Mouse (Mus musculus): ENCODE results near the gene Cpz. TPM values are rescaled to one million over a fixed set of nuclear protein-coding genes. Genes with fewer than 3 reads are reported as not detected.

Cpz gene
- total and polyA plus RNA-seq, 2 experiments from 2014 or later, result 1.9 to 18.7 TPM

- H3K9ac ChIP-seq (replicated peaks; ENCODE audit: low read length), result no peak overlapping the region
- H3K4me2 ChIP-seq (ENCODE audit: low read depth, low read length), result no peak overlapping the region
- no peaks in the 10 kb centered on the region for H3K27me3 ChIP-seq (ENCODE audit: insufficient read depth, low read length)
- DNase-seq (ENCODE audit: low spot score), result no peak
- no peak overlapping the region for H3K4me3 ChIP-seq (ENCODE audit: low read length)
- no peaks in the 10 kb centered on the region for H3K9me3 ChIP-seq (ENCODE audit: low read length)
- no peak for ATAC-seq
- no peak for TF ChIP-seq CTCF (IDR thresholded peaks at IDR 0.05; ENCODE audit: low read depth)
- no peak overlapping the region for H3K27ac ChIP-seq
- H3K4me1 ChIP-seq (ENCODE audit: insufficient read depth, low read length), result no peaks in the 10 kb centered on the region
- H3K36me3 ChIP-seq (ENCODE audit: insufficient read depth, low read length), result no peaks in the 10 kb centered on the region
Measured at GRCm38 (mm10) chr5:35546127-35546526, 20.6 kb upstream of the Cpz start.

GRCm38 (mm10) chr5:35541059-35541790, 15.7 kb upstream of the Cpz start:
- no peak overlapping the region for H3K4me2 ChIP-seq (ENCODE audit: low read depth, low read length)
- H3K36me3 ChIP-seq (ENCODE audit: insufficient read depth, low read length), result no peaks in the 10 kb centered on the region
- ATAC-seq, result no peak
- H3K9me3 ChIP-seq (ENCODE audit: low read length), result no peaks in the 10 kb centered on the region
- 75% methylated on average over 4 of the region's 4 CpGs for WGBS
- H3K4me1 ChIP-seq (ENCODE audit: insufficient read depth, low read length), result no peaks in the 10 kb centered on the region
- no peak overlapping the region for H3K9ac ChIP-seq (replicated peaks; ENCODE audit: low read length)
- no peak for TF ChIP-seq CTCF (IDR thresholded peaks at IDR 0.05; ENCODE audit: low read depth)
- no peak for DNase-seq (ENCODE audit: low spot score)
- H3K4me3 ChIP-seq (ENCODE audit: low read length), result no peak overlapping the region
- no peak overlapping the region for H3K27ac ChIP-seq
- H3K27me3 ChIP-seq (ENCODE audit: insufficient read depth, low read length), result no peaks in the 10 kb centered on the region

- H3K27me3 ChIP-seq (ENCODE audit: insufficient read depth, low read length), result no peaks in the 10 kb centered on the region
- ATAC-seq (no peak), DNase-seq (ENCODE audit: low spot score) (no peak)
- no peak overlapping the region for H3K4me2 ChIP-seq (ENCODE audit: low read depth, low read length)
- no peak overlapping the region for H3K27ac ChIP-seq
- no peaks in the 10 kb centered on the region for H3K36me3 ChIP-seq (ENCODE audit: insufficient read depth, low read length)
- H3K4me3 ChIP-seq (ENCODE audit: low read length), result no peak overlapping the region
- WGBS, result 62% methylated on average over 5 of the region's 5 CpGs
- no peak overlapping the region for H3K9ac ChIP-seq (replicated peaks; ENCODE audit: low read length)
- no peak for TF ChIP-seq CTCF (IDR thresholded peaks at IDR 0.05; ENCODE audit: low read depth)
- H3K9me3 ChIP-seq (ENCODE audit: low read length), result no peaks in the 10 kb centered on the region
- no peaks in the 10 kb centered on the region for H3K4me1 ChIP-seq (ENCODE audit: insufficient read depth, low read length)
Measured at GRCm38 (mm10) chr5:35540555-35540954, 15.1 kb upstream of the Cpz start.

DNA sequence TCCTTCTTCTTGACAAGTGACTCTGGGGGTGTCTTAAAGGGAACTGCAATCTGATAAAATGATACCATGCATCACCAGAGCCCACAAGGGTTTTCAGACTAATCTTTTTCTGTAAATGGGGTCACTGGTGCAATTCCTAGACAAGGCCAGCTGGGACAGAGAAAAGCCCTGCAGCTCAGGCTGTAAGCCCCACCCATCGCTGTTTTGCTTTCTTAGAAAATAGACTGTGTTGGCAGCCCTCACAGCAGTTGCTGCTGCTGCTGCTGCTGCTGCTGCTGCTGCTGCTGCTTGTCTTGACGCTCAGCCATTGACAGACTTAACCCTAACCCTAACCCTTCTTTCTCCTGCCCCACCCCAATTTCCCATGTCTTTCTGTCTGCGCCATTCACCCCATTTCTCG, 14.1 kb upstream of the Cpz start:
- Histone ChIP-seq H3K27ac (no peak overlapping the region), H3K4me3 (ENCODE audit: low read length) (no peak overlapping the region), H3K4me2 (ENCODE audit: low read depth, low read length) (no peak overlapping the region), H3K36me3 (ENCODE audit: insufficient read depth, low read length) (no peaks in the 10 kb centered on the region), H3K4me1 (ENCODE audit: insufficient read depth, low read length) (no peaks in the 10 kb centered on the region), H3K9ac (replicated peaks; ENCODE audit: low read length) (no peak overlapping the region), H3K9me3 (ENCODE audit: low read length) (no peaks in the 10 kb centered on the region), H3K27me3 (ENCODE audit: insufficient read depth, low read length) (no peaks in the 10 kb centered on the region)
- 51% methylated on average over 4 of the region's 4 CpGs for WGBS
- DNase-seq (ENCODE audit: low spot score), result no peak
- ATAC-seq, result no peak
- TF ChIP-seq CTCF (IDR thresholded peaks at IDR 0.05; ENCODE audit: low read depth), result no peak

DNA sequence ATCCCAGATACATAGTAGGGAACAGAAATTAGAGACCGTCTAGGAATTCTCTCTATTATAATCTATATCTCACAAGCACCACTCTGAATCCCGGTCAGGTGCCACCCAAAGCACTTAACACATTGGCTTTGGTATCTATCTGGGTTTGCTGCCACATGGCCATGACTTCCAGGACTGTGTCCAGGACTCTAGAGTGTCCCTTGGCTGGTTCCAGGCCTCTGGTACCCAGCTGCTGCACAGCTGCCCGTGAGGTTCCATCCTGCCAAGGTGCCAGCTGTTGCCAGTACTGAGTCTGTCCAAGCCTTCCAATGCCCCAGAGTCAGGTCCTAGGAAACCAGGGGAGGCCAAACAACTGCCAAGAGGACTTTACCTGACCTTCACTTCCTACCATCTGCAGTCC, 12.5 kb upstream of the Cpz start:
- 81% methylated on average over 3 of the region's 3 CpGs for WGBS
- DNase-seq (ENCODE audit: low spot score), result no peak
- Histone ChIP-seq H3K4me1 (ENCODE audit: insufficient read depth, low read length) (no peaks in the 10 kb centered on the region), H3K36me3 (ENCODE audit: insufficient read depth, low read length) (no peaks in the 10 kb centered on the region), H3K9ac (replicated peaks; ENCODE audit: low read length) (no peak overlapping the region), H3K27me3 (ENCODE audit: insufficient read depth, low read length) (no peaks in the 10 kb centered on the region), H3K9me3 (ENCODE audit: low read length) (no peaks in the 10 kb centered on the region), H3K4me2 (ENCODE audit: low read depth, low read length) (no peak overlapping the region), H3K4me3 (ENCODE audit: low read length) (no peak overlapping the region), H3K27ac (no peak overlapping the region)
- no peak for ATAC-seq
- no peak for TF ChIP-seq CTCF (IDR thresholded peaks at IDR 0.05; ENCODE audit: low read depth)

GRCm38 (mm10) chr5:35537474-35537873, 12.0 kb upstream of the Cpz start:
- H3K9me3 ChIP-seq (ENCODE audit: low read length), result no peaks in the 10 kb centered on the region
- 54% methylated on average over 1 of the region's 1 CpGs for WGBS
- H3K4me3 ChIP-seq (ENCODE audit: low read length), result no peak overlapping the region
- H3K27me3 ChIP-seq (ENCODE audit: insufficient read depth, low read length), result no peaks in the 10 kb centered on the region
- no peak for TF ChIP-seq CTCF (IDR thresholded peaks at IDR 0.05; ENCODE audit: low read depth)
- ATAC-seq (no peak), DNase-seq (ENCODE audit: low spot score) (no peak)
- no peaks in the 10 kb centered on the region for H3K4me1 ChIP-seq (ENCODE audit: insufficient read depth, low read length)
- no peak overlapping the region for H3K27ac ChIP-seq
- no peak overlapping the region for H3K9ac ChIP-seq (replicated peaks; ENCODE audit: low read length)
- H3K36me3 ChIP-seq (ENCODE audit: insufficient read depth, low read length), result no peaks in the 10 kb centered on the region
- H3K4me2 ChIP-seq (ENCODE audit: low read depth, low read length), result no peak overlapping the region

DNA sequence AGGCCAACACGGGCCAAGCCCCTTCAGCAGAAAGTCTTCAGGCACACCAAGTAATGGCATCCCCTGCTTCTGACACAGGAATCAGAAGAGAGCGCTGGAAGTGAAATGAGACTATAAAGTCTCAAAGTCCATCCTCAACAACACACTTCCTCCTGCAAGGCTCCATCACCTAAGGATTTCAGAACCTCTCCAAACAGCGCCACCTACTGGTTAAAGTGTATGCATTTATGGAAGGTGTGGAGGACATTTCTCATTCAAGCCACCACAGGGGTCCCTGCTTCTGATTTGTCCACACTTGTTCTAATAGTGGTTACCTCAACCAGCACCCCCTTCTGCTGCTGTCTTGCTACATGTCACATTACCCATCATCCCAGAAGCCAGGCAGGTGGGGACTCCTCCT, 10.8 kb upstream of the Cpz start:
- TF ChIP-seq CTCF (IDR thresholded peaks at IDR 0.05; ENCODE audit: low read depth), result peak; percentile 55
- Histone ChIP-seq H3K4me1 (ENCODE audit: insufficient read depth, low read length) (no peaks in the 10 kb centered on the region), H3K4me3 (ENCODE audit: low read length) (no peak overlapping the region), H3K4me2 (ENCODE audit: low read depth, low read length) (no peak overlapping the region), H3K9ac (replicated peaks; ENCODE audit: low read length) (no peak overlapping the region), H3K9me3 (ENCODE audit: low read length) (no peaks in the 10 kb centered on the region), H3K27me3 (ENCODE audit: insufficient read depth, low read length) (no peaks in the 10 kb centered on the region), H3K27ac (no peak overlapping the region), H3K36me3 (ENCODE audit: insufficient read depth, low read length) (no peaks in the 10 kb centered on the region)
- 65% methylated on average over 3 of the region's 3 CpGs for WGBS
- ATAC-seq (no peak), DNase-seq (ENCODE audit: low spot score) (peak; percentile 41)
